Mouse (Mus musculus) limb, embryonic 15.5 days (tissue): Measurements from ENCODE around the gene Bloc1s3. TPM values are rescaled to one million over a fixed set of nuclear protein-coding genes. Genes with fewer than 3 reads are reported as not detected.

Experiments
- ATAC-seq: fragments of 200-750 bp; cut with Nextera tagmentation; 2 replicates; pipeline ENCODE4 v1.8.0; 2017; ENCODE audit warnings: low read depth, moderate TSS enrichment; ENCODE audit not compliant: insufficient number of reproducible peaks, low FRiP score, low TSS enrichment
- H3K27ac ChIP-seq: fragments of 300-500 bp; sonication (generic); 2 replicates; pipeline ENCODE4 v1.5.1; 2015; ENCODE audit warnings: moderate library complexity, mild to moderate bottlenecking, inconsistent platforms
- H3K27me3 ChIP-seq: fragments of 300-500 bp; sonication (generic); 2 replicates; pipeline ENCODE4 v1.6.1; 2015; ENCODE audit warnings: inconsistent platforms
- H3K36me3 ChIP-seq: fragments of 300-500 bp; sonication (generic); 2 replicates; pipeline ENCODE4 v1.6.1; 2015; ENCODE audit warnings: inconsistent platforms
- H3K4me1 ChIP-seq: fragments of 300-500 bp; sonication (generic); 2 replicates; pipeline ENCODE4 v1.6.1; 2015; ENCODE audit warnings: inconsistent platforms
- H3K4me2 ChIP-seq: fragments of 300-500 bp; sonication (generic); 2 replicates; pipeline ENCODE4 v1.6.1; 2015; ENCODE audit warnings: mild to moderate bottlenecking, inconsistent platforms
- H3K4me3 ChIP-seq: fragments of 300-500 bp; sonication (generic); 2 replicates; pipeline ENCODE4 v1.5.1; 2015; ENCODE audit warnings: mild to moderate bottlenecking, inconsistent platforms
- H3K9ac ChIP-seq: fragments of 300-500 bp; sonication (generic); 2 replicates; pipeline ENCODE4 v1.6.1; 2015; ENCODE audit warnings: inconsistent platforms
- H3K9me3 ChIP-seq: fragments of 300-500 bp; sonication (generic); 2 replicates; pipeline ENCODE4 v1.6.1; 2016; ENCODE audit warnings: inconsistent platforms
- WGBS: fragments of 180-500 bp; shearing (Covaris S2); methylation state at CpG from one replicate; pipeline ENCODE4 v1.1.7; 2015; 5-methylcytosine and 5-hydroxymethylcytosine counted together
- polyA plus RNA-seq: library from polyadenylated mRNA; unstranded; fragments of >200 nt; fragmentation: Nextera tagmentation; extraction: Ambion mirVana; gene quantifications from 2 replicates; pipeline ENCODE4 v1.2.1, GENCODE M21; 2015

Bloc1s3 gene
- polyA plus RNA-seq, 1 experiment from 2014 or later, result 2.0 TPM

DNA sequence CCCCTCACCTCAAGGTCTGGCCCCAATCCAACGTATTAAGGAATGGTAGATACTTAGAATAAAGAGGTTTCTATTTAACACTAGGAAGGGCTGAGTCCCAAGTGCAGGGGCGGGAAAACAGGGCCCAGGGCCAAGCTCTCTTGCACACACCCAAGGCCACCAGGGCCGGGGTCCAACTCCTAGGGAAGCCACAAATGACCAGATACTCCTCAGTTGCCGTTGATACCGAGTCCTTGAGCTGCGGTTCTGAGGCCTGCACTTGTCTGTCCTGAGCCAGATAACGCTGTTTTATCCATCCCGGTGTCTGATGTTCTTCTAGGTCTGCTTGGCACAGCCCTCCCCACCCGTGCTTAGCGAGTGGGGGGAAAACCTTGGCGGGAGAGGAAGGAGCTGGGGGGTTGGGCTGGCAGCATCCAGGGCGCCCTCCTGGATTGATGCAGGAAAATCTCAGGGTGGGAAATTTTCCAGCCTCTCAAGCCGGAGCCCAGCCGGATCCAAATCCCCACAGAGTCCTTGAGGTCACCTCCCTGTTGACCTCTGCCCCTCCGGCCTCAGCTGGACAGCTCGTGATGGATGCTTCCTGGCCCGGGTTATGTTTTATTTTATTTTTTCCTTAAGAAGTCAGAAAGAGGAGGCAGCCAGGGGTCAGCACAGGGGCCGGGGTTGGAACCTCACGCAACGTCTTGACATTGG lies 12.5 kb downstream of the Bloc1s3 start:
- Histone ChIP-seq H3K4me1 (peaks cover 23% of the 10 kb centered on the region), H3K27ac (no peak overlapping the region), H3K9me3 (no peaks in the 10 kb centered on the region), H3K4me2 (no peak overlapping the region), H3K4me3 (no peak overlapping the region), H3K36me3 (no peaks in the 10 kb centered on the region), H3K27me3 (peaks cover 17% of the 10 kb centered on the region), H3K9ac (no peak overlapping the region)
- ATAC-seq, result no peak
- WGBS, result 54% methylated on average over 20 of the region's 20 CpGs

GRCm38 (mm10) chr7:19494751-19495474 lies 13.3 kb downstream of the Bloc1s3 start:
- Histone ChIP-seq H3K27me3 (peaks cover 24% of the 10 kb centered on the region), H3K36me3 (no peaks in the 10 kb centered on the region), H3K9me3 (no peaks in the 10 kb centered on the region), H3K4me3 (no peak overlapping the region), H3K4me1 (peaks cover 23% of the 10 kb centered on the region), H3K9ac (no peak overlapping the region), H3K27ac (0 out of 2 replicates have a peak overlapping the region, but pooled peaks have one; percentile 11), H3K4me2 (no peak overlapping the region)
- WGBS, result 83% methylated on average over 25 of the region's 25 CpGs
- no peak for ATAC-seq

- H3K4me1 ChIP-seq, result peaks cover 27% of the 10 kb centered on the region
- no peak overlapping the region for H3K4me3 ChIP-seq
- H3K4me2 ChIP-seq, result 0 out of 2 replicates have a peak overlapping the region, but pooled peaks have one; percentile 25
- H3K9me3 ChIP-seq, result no peaks in the 10 kb centered on the region
- no peaks in the 10 kb centered on the region for H3K36me3 ChIP-seq
- 3% methylated on average over 26 of the region's 26 CpGs for WGBS
- 0 out of 2 replicates have a peak overlapping the region, but pooled peaks have one; percentile 10 for H3K9ac ChIP-seq
- peaks cover 54% of the 10 kb centered on the region for H3K27me3 ChIP-seq
- no peak for ATAC-seq
- H3K27ac ChIP-seq, result no peak overlapping the region
Observed at GRCm38 (mm10) chr7:19491731-19492130, 16.4 kb downstream of the Bloc1s3 start.

DNA sequence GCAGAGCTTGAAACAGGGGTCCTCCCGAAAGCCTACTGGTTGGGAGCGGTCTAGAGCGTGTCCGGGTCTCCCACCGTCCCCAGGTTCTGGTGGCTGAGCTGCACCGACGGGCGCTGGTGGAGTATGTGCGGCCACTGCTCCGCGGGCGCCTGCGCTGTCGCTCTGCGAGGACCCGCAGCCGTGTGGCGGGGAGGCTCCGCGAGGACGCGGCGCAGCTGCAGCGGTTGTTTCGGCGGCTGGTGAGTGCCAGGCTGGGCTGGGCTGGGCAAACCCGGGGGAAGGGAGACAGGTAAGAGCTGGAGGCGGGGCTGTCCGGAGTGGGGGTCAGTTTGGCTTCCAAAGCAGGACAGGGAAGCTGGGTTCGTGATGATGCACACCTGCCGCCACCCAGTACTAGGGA lies 18.6 kb downstream of the Bloc1s3 start:
- no peaks in the 10 kb centered on the region for H3K9me3 ChIP-seq
- H3K4me3 ChIP-seq, result peak overlapping the region; percentile 22
- 12% methylated on average over 31 of the region's 31 CpGs for WGBS
- H3K9ac ChIP-seq, result no peak overlapping the region
- H3K36me3 ChIP-seq, result no peaks in the 10 kb centered on the region
- no peak overlapping the region for H3K27ac ChIP-seq
- H3K4me1 ChIP-seq, result peaks cover 12% of the 10 kb centered on the region
- ATAC-seq, result no peak
- peak overlapping the region; percentile 22; the same call in 1 of the 2 replicates for H3K4me2 ChIP-seq
- peaks cover 58% of the 10 kb centered on the region for H3K27me3 ChIP-seq

GRCm38 (mm10) chr7:19486549-19486948 lies 21.6 kb downstream of the Bloc1s3 start:
- Histone ChIP-seq H3K9ac (no peak overlapping the region), H3K9me3 (no peaks in the 10 kb centered on the region), H3K36me3 (no peaks in the 10 kb centered on the region), H3K27ac (no peak overlapping the region), H3K4me3 (no peak overlapping the region), H3K4me1 (peaks cover 7% of the 10 kb centered on the region), H3K27me3 (peaks cover 50% of the 10 kb centered on the region), H3K4me2 (no peak overlapping the region)
- WGBS, result 87% methylated on average over 7 of the region's 7 CpGs
- ATAC-seq, result no peak

DNA sequence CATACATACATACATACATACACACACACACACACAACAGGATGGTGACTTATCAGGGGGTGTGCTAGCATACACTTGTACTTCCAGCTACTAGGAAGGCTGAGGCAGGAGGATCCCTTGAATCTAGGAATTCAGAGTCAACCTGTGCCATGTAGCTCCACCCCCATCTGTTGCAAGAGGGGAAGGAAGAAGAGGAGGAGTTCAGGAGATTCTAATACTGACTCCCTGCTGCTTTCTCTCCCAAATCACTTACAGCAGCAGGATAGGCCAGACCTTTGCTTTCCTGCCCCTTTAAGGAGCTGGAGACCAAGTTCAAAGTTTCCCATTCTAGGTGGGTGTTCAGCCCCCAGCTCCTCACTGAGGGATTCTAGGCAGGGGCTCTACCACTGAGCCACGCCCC lies 22.7 kb downstream of the Bloc1s3 start:
- Histone ChIP-seq H3K9ac (no peak overlapping the region), H3K27ac (no peak overlapping the region), H3K4me1 (peaks cover 7% of the 10 kb centered on the region), H3K27me3 (peaks cover 40% of the 10 kb centered on the region), H3K36me3 (no peaks in the 10 kb centered on the region), H3K4me2 (no peak overlapping the region), H3K9me3 (no peaks in the 10 kb centered on the region), H3K4me3 (no peak overlapping the region)
- no peak for ATAC-seq
- WGBS, result 100% methylated on average over 1 of the region's 1 CpGs

- Histone ChIP-seq H3K9me3 (no peaks in the 10 kb centered on the region), H3K27me3 (peaks cover 18% of the 10 kb centered on the region), H3K4me3 (no peak overlapping the region), H3K9ac (no peak overlapping the region), H3K4me2 (no peak overlapping the region), H3K27ac (no peak overlapping the region), H3K36me3 (no peaks in the 10 kb centered on the region), H3K4me1 (no peaks in the 10 kb centered on the region)
- ATAC-seq, result no peak
- WGBS, result 80% methylated on average over 8 of the region's 8 CpGs
Observed at GRCm38 (mm10) chr7:19483281-19483680, 24.9 kb downstream of the Bloc1s3 start.

GRCm38 (mm10) chr7:19477624-19478384 lies 30.4 kb downstream of the Bloc1s3 start:
- WGBS, result 26% methylated on average over 14 of the region's 14 CpGs
- Histone ChIP-seq H3K9me3 (no peaks in the 10 kb centered on the region), H3K4me1 (peaks cover 20% of the 10 kb centered on the region), H3K4me3 (no peak overlapping the region), H3K27ac (peak overlapping the region; percentile 59), H3K9ac (no peak overlapping the region), H3K36me3 (no peaks in the 10 kb centered on the region), H3K4me2 (no peak overlapping the region), H3K27me3 (peaks cover 12% of the 10 kb centered on the region)
- ATAC-seq, result peak; percentile 15; the same call in 1 of the 2 replicates

GRCm38 (mm10) chr7:19477084-19477483 lies 31.1 kb downstream of the Bloc1s3 start:
- 72% methylated on average over 2 of the region's 2 CpGs for WGBS
- Histone ChIP-seq H3K9me3 (no peaks in the 10 kb centered on the region), H3K36me3 (no peaks in the 10 kb centered on the region), H3K9ac (no peak overlapping the region), H3K4me2 (no peak overlapping the region), H3K27ac (no peak overlapping the region), H3K4me3 (no peak overlapping the region), H3K4me1 (peaks cover 27% of the 10 kb centered on the region), H3K27me3 (peaks cover 19% of the 10 kb centered on the region)
- no peak for ATAC-seq

DNA sequence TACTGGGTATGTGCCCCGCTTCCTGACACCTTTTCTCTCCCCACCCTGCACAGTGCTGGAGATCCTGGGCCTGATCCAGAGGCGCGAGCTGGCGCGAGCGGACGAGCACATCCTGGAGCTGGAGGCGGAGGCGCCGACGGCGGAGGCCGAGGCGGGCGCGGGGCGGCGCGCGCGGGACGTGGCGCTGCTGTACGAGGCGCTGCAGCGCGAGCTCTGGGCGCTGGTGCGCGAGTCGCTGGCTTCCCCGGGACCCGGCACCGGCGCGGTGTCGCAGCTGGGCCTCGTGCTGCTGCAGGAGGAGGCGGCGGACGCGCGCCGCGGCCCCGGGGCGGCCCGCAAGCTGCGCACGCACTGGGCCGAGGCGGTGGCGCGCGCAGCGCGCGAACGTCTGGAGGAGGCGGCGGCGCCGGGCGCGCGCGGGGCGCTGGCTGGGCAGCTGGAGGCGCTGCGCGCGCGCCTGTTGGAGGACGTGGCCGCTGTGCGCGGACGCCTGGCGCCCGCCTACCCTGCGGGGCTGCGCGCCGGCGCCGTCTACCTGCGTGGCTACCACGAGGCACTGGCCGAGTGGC lies 34.2 kb downstream of the Bloc1s3 start:
- Histone ChIP-seq H3K4me1 (peaks cover 31% of the 10 kb centered on the region), H3K27ac (peak overlapping the region; percentile 87), H3K27me3 (peaks cover 45% of the 10 kb centered on the region), H3K36me3 (no peaks in the 10 kb centered on the region), H3K9me3 (no peaks in the 10 kb centered on the region), H3K4me3 (peak overlapping the region; percentile 59), H3K9ac (peak overlapping the region; percentile 65), H3K4me2 (peak overlapping the region; percentile 93)
- WGBS, result under 1% methylated on average over 76 of the region's 89 CpGs
- peak; percentile 85 for ATAC-seq

DNA sequence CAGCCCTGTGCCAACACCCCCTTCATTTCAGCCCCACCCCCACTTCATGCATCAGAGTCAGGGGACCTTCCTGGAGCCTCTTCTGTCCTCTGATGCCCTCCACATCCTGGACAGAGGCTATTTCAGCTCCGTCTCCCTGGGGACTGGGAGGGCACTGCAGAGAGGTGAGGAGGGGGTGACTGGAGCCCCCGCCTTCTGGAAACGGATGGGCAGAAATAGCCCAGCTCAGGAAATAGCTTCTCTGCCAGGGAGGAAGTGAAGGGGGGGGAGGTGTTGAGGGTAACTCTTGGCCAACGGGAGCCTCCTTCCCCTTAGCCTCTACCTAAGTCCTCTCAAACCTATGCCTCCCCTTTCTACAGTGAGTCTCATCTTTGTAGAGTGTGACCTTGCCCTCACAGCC lies 35.8 kb downstream of the Bloc1s3 start:
- no peaks in the 10 kb centered on the region for H3K9me3 ChIP-seq

More for the DNA sequence above, 35.8 kb downstream of the Bloc1s3 start:
- Histone ChIP-seq H3K4me1 (peaks cover 24% of the 10 kb centered on the region), H3K27ac (no peak overlapping the region), H3K4me2 (no peak overlapping the region), H3K27me3 (peaks cover 48% of the 10 kb centered on the region), H3K36me3 (no peaks in the 10 kb centered on the region), H3K4me3 (no peak overlapping the region), H3K9ac (no peak overlapping the region)
- no peak for ATAC-seq
- 26% methylated on average over 4 of the region's 4 CpGs for WGBS
